1 mouse cellular context compared by ENCODE assay signal in genomic region chr4:132802171-132802637, GRCm38 (mm10).
TF ChIP-seq lines count a peak whose summit lies in the region.

No protein-coding gene starts in this region.

TF ChIP-seq in MEL, 35 proteins besides CTCF, POLR2A, EP300 and RAD21 (continued from another document):
- TF ChIP-seq MEF2A (IDR thresholded peaks at IDR 0.05; ENCODE audit: extremely low read depth, insufficient replicate concordance, low read depth, low read length, poor library complexity, severe bottlenecking) = no peak
